Mouse (Mus musculus) retina, postnatal 1 day (tissue): ENCODE data around the gene Tmem50a.

Source experiments
- DNase-seq: peaks from one replicate; pipeline ENCODE4 v3.0.0-alpha.2; 2012

Tmem50a gene

GRCm38 (mm10) chr4:134914864-134915209, at the start of gene Tmem50a:
Gene Tmem50a (minus strand): TSS chr4:134915024.
- peak; percentile 95 for DNase-seq

DNA sequence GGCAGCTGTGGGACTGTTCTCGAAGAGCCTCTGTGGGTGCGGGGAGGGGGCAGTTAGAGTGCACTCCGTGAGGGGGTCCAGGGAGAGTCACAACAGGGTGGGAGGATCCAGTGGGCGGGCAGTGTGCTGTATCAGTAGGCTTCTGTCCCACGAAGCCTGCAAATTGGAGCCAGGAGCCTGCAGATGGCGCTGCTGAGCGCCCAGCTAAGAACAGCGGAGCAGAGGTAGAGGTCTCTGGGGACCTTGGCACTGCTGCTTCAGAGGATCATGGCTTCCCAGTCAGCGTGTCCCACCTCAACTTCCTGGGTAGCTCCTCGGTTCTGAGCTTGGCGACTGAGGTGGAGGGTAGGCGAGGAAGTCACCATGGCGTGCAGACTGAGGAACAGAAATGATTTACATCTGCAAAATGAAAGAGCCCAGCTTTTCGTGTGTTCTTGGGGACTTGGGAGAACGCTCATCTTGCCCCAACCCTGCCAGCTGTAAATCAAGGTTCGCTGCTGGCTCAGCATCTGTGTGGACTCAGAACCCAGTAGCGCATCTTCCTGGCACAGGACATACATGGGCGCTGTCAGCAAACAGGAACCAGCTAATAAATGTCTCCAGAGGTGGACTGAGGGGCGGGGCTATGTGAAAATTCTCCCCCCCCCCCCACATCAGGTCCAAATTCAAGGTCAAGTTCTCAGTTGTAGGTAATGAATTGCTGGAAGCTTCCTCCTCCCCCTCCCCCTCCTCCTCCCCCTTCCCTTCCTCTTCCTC, 48.4 kb upstream of the Tmem50a start:
- DNase-seq: peak; percentile 71

GRCm38 (mm10) chr4:134956328-134956727, 41.5 kb upstream of the Tmem50a start:
- DNase-seq: peak; percentile 84

- no peak for DNase-seq
Measured at GRCm38 (mm10) chr4:134955845-134956244, 41.0 kb upstream of the Tmem50a start.

DNA sequence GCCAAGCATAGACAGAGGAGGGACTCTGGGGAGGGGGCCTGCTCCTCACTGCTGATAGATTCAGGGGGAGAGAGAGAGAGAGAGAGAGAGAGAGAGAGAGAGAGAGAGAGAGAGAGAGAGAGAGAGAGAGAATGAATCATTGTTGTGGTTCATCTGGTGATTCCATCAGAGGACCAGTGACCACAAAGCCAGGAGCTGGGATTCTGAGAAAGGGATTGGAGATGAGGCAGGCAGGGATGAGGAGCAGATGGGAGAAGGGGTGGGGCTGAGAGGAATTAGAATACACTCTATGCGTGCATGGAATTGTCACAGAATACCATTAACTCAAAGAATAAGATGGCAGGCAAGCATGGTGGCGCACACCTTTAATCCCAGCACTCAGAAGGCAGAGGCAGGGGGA, 40.4 kb upstream of the Tmem50a start:
- DNase-seq: no peak

- no peak for DNase-seq
Measured at GRCm38 (mm10) chr4:134954461-134954860, 39.6 kb upstream of the Tmem50a start.

GRCm38 (mm10) chr4:134950518-134951091, 35.8 kb upstream of the Tmem50a start:
- DNase-seq: peak; percentile 90

- DNase-seq: peak; percentile 88
Measured at GRCm38 (mm10) chr4:134946024-134946744, 31.4 kb upstream of the Tmem50a start.

DNA sequence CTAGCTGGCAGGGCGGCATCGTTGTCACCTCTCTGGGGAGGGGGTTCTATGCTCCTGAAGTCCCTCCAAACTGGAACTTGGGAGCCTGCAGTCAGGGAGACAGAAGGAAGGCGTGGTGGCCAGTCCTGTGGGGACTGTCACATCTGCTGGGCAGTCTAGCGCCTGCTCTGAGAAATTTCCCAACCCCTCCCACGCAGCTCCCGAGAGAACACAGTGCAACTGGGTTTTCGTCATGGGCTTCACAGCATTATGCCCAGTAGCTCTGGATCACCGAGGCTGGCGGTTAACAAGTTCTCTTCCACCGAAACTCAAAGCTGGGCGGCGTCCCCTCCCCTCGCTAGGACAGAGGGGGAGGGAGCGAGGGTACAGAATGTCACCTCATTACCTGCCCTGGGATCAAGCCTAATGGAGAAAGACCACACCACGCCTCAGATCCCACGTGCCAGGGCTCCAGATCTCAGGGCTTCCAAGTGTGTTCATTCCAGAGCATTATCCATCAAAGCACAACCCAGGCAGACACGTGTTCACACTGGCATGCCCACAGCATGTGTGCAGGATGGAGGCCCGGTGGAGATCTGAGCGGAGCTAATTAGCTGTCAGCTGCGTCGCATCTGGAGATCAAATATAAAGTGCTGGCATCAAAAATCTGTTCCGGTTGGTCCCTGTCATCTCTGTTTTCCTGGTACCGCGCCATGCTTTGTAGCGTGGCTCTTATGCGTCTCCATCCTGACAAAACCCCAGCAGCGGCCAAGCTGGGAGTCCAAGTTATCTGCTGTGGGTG, 29.1 kb upstream of the Tmem50a start:
- DNase-seq: peak; percentile 43

DNA sequence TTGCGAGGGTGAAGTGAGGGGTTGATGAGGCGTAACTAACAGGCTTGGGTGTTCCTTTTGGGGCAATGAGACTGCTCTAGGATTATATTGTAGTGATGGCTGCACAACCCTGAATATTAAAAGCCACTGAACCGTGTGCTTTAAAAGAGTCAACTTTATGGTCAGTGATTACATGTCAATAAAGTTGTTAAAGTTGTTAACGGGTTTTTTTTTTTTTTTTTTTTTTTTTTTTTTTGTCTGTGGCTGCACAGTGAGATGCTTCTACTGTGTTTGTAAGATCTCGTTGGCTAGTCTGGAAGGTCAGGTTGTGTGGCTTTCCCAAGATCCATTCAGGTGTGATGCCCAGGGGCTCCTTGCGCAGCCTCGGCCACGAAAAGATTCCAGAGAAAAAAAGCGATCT, 25.1 kb upstream of the Tmem50a start:
- no peak for DNase-seq

- peak; percentile 57 for DNase-seq
Measured at GRCm38 (mm10) chr4:134937240-134938176, 22.7 kb upstream of the Tmem50a start.

GRCm38 (mm10) chr4:134930684-134931481, 16.1 kb upstream of the Tmem50a start, which contains the start of gene Syf2:
Gene Syf2 (plus strand): TSS chr4:134930898.
- peak; percentile 99 for DNase-seq

- DNase-seq: no peak
Measured at GRCm38 (mm10) chr4:134930190-134930589, 15.4 kb upstream of the Tmem50a start.

- DNase-seq: no peak
Measured at GRCm38 (mm10) chr4:134929536-134929935, 14.7 kb upstream of the Tmem50a start.

GRCm38 (mm10) chr4:134928464-134928836, 13.6 kb upstream of the Tmem50a start:
- no peak for DNase-seq

DNA sequence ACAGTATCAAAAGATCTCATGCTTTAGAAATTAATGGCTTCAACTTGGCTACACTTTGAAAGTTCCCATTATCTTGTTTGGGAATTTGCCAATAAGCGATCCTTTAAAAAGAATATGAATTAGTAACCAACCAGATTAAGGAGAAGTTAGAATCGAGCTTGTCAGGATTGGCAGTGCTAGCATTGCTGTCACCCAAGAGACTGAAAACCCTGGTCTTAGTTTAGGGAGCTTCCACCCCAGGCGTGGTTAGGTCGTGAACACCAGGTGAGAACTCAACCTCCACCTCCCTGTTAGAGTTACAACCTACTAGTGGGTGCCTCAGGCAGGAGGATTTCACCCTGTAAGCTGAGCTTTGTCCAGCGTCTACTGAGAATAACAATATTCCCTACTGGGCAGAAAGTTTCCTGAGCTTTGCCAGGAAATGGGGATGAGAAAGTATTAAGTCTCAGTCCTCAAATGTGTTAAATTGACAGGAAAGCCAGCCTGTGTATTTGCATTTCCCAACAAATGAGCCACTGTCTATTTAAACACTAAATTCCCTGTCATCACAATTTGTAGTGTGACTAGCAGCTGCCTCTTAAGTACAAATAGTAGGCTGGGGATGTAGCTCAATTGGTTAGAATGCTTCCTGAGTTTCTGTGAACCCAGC, 13.1 kb upstream of the Tmem50a start:
- no peak for DNase-seq

GRCm38 (mm10) chr4:134925206-134925605, 10.4 kb upstream of the Tmem50a start:
- no peak for DNase-seq

- peak; percentile 53 for DNase-seq
Measured at GRCm38 (mm10) chr4:134924019-134924741, 9.4 kb upstream of the Tmem50a start.

- peak; percentile 99 for DNase-seq
Measured at GRCm38 (mm10) chr4:134923258-134924018, 8.6 kb upstream of the Tmem50a start, which contains the start of gene Rsrp1. Gene Rsrp1 (plus strand): TSS chr4:134923592.
